Mouse (Mus musculus): Measurements from ENCODE around the gene Tardbp.

DNA sequence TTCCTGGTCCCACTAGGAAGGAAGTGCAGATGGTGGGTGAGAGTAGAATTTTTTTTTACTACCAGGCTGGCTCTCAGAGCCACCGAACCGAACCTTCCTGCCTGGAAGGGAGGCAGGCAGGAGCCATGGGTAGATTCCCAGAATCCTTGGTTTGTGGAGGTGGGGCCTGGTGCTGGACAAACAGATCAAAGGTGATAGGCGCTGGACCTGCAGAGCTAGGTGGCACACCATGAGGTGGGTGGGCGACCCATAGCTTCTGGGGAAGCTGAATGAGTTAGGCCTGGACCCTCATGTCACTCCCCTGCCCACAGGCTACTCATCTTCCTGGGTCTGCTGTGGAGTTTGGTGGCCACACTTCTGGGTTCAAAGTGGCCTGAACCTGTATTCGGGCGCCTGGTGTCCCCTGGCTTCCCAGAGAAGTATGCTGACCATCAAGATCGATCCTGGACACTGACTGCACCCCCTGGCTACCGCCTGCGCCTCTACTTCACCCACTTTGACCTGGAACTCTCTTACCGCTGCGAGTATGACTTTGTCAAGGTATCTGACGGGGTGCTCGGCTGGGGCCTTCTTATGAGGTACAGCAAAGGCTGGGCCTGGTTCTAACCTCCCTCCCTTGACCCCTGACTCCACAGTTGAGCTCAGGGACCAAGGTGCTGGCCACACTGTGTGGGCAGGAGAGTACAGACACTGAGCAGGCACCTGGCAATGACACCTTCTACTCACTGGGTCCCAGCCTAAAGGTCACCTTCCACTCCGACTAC lies 24.3 kb downstream of the Tardbp start, which contains the start of gene Masp2:
- TF ChIP-seq POLR2A (IDR thresholded peaks at IDR 0.05; ENCODE audit: insufficient read depth, low read depth, low read length) (no peak), CTCF (IDR thresholded peaks at IDR 0.05) (no peak), EP300 (IDR thresholded peaks at IDR 0.05; ENCODE audit: insufficient read depth, low read depth, low read length) (no peak)
